Mouse (Mus musculus): ENCODE measurements around the gene Sorl1.
"Not testable (repeated sequence)": the region's sequence is repeated elsewhere in the genome, so short reads cannot be mapped to it uniquely, and the experiment has no call there.

Sorl1 gene

GRCm38 (mm10) chr9:42091561-42091960 is 32.5 kb downstream of the Sorl1 start:
- DNase-seq: no peak

- DNase-seq: no peak
These were observed 36.2 kb downstream of the Sorl1 start for GRCm38 (mm10) chr9:42087921-42088320.

- DNase-seq: no peak
These were observed 38.1 kb downstream of the Sorl1 start for GRCm38 (mm10) chr9:42085970-42086369.

DNA sequence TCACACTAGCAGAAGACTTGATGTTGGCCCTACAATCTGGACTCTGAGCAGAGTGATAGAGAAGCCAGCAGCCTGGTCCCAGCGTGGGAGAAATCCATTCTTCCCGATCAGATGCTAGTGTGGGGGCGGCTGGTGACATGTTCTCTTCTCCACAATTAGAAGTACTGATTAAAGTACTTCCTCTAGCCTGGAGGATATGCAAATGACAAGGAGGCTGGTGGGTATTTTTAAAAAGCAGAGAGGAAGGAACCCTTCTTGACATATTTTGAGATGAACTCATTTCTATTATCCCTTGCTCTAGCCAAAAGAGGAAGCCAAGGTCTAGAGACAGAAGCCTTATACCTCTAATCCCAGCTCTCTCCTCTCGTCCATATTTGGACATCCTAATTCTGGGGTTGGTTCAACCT is 40.4 kb downstream of the Sorl1 start:
- no peak for DNase-seq

DNA sequence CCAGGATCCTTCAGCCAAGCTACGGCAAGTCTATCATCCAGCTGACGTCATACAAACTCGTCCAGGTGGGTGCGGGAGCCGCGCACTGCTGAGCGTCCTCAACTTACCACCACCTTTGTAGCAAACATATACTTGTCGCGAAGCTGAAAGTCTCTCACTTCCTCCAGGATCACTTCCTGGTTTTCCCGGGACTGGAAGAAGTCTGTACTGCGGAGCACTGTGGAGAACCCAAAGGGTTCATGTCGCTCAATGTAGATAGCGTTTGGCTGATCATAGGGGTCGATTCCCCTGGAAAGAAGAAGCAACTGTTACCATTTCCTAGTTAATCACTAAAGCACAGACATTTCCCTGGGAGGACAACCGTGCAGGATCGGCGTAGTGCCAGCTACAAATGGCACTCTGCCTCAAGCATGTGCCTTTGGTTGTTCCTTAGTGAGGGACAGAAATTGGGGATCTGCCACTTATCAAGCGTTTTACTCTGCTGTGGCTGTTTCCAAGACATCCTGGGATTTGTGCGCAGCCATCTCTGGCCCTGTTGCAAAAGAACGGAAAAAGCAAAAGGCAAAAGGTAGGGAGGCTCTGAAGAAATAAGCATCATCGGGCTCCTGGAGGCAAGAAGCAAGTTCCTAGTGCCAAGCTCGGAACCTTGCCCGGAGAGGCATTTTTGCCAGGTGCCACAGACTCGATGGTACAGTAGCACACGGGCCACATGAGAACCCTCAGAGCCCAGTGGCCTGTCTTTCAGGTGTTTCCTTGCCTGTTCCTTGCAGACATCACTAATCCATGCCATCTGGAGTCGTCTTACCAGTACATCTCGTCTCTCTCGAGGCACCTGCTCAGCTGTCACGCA is 42.2 kb downstream of the Sorl1 start:
- DNase-seq: peak; percentile 81

- no peak for DNase-seq
These were observed 43.4 kb downstream of the Sorl1 start for GRCm38 (mm10) chr9:42080671-42081070.

GRCm38 (mm10) chr9:42077112-42077845 is 46.8 kb downstream of the Sorl1 start:
- no peak for DNase-seq

GRCm38 (mm10) chr9:42076256-42076849 is 47.7 kb downstream of the Sorl1 start:
- DNase-seq: no peak

- no peak for DNase-seq
These were observed 48.9 kb downstream of the Sorl1 start for GRCm38 (mm10) chr9:42075241-42075640.

- peak; percentile 62 for DNase-seq
These were observed 52.1 kb downstream of the Sorl1 start for GRCm38 (mm10) chr9:42072010-42072409.

DNA sequence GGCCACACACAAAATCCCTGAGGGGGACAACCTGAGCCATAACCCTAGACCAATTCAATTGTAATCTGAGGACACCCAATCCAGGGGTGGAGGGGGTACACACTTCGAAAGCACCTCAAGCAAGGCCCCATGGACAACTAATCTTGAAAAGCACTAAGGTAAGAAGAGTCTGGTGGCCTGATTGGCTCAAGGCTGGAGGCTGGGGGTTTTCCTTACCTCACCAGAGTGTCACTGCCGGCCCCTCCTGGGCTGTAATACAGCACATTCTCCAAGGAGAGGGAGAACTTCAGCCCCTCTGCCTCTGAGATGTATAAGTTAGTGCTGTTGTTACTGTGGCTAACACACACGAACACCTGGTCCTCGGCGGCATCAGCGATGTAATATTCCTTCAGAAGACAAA is 53.2 kb downstream of the Sorl1 start:
- DNase-seq: no peak

- no peak for DNase-seq
These were observed 54.6 kb downstream of the Sorl1 start for GRCm38 (mm10) chr9:42069471-42069870.

DNA sequence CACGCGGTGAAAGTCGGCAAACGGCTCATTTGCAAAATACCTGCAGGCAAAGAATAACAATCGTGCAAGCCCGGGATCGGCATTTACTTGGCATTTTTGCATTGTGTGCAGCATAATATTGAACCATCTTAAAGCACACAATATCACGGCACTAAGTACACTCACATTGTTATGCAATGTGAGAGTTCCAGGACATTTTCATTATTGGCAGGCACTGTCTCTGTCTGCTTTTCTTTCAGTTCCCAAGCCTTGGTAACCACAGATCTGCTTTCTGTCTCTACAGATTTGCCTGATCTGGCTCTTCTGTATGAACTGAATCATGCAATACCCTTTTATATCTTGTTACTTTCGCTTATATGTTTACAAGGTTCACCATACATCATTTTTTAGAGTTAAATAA is 56.1 kb downstream of the Sorl1 start:
- no peak for DNase-seq

- no peak for DNase-seq
These were observed 58.3 kb downstream of the Sorl1 start for GRCm38 (mm10) chr9:42065756-42066155.

- no peak for DNase-seq
These were observed 60.7 kb downstream of the Sorl1 start for GRCm38 (mm10) chr9:42063391-42063790.

GRCm38 (mm10) chr9:42062269-42062668 is 61.8 kb downstream of the Sorl1 start:
- no peak for DNase-seq

DNA sequence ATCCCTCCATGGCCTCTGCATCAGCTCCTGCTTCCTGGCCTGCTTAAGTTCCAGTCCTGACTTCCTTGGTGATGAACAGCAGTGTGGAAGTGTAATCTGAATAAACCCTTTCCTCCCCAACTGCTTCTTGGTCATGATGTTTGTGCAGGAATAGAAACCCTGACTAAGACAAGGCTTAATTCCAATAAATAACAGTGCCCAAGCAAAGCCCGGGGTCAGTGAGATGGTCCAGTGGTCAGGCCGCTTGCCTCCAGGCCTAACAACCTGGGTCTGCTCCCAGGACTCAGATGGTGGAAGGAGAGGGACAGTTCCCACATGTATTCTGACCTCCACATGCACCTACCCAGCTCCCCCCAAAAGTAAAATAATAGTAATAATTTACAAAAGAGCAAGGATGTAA is 65.1 kb downstream of the Sorl1 start:
- DNase-seq: not testable (repeated sequence)

DNA sequence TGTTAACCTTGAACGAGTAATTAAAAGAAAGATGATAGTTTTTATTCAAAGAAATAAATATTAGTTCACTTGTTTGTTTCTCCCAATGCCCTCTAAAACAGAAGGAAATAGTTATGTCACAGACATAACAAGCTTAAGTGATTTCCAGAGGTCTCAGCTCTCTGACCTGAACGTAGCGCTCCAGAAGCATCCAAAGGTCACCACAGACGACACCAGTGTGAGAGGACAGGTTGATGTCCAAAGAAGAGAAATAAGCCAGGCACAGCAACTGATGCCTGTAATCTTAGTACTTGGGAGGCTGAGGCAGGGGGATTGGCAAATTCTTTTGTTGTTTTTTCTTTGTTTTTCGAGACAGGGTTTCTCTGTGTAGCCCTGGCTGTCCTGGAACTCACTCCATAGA is 67.5 kb downstream of the Sorl1 start:
- DNase-seq: no peak

- peak; percentile 59 for DNase-seq
These were observed 68.7 kb downstream of the Sorl1 start for GRCm38 (mm10) chr9:42055378-42055777.

DNA sequence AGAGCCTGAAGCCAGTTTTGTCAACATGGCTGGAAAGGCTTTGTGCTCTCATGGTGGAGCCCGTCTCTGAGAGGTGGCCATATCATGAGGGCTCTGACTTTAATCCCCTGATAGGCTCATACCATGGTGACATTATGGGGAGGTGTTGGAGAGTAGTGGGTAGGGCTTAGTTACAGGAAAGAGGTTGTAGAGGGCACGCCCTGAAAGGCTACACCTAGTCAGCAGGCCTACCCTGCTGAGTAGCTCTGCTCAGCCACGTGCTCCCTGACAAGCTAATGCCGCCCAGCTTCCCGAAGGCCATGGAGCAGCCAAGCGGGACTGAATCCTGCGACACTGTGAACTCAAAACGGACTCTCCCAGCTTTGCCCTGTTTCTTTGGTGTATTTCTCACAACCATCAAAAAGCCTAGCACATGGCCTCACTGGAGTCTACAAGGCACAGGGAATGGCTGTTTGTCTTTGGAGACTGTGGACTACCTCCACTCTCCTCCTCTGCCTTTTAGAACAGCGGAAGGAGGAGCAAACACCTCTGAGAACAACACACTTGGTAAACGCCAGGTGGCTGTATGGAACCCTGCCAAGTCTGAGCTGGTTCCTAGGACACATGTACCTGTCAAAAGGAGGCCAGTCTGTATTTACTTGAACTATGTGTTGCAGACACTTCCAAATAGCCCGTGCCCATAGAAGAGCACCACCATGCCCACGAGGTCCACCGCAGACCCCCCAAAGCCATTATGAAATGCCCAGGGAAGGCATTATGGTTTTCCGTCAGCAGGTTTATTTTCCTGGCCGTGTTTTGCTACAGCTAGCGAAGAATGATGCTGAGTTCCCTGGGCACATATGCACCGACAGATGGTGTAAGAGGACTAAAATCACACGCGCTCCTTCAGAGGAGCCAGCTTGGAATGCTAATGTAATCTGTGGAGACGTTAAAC is 69.5 kb downstream of the Sorl1 start:
- peak; percentile 93 for DNase-seq

- no peak for DNase-seq
These were observed 70.4 kb downstream of the Sorl1 start for GRCm38 (mm10) chr9:42053591-42054190.

DNA sequence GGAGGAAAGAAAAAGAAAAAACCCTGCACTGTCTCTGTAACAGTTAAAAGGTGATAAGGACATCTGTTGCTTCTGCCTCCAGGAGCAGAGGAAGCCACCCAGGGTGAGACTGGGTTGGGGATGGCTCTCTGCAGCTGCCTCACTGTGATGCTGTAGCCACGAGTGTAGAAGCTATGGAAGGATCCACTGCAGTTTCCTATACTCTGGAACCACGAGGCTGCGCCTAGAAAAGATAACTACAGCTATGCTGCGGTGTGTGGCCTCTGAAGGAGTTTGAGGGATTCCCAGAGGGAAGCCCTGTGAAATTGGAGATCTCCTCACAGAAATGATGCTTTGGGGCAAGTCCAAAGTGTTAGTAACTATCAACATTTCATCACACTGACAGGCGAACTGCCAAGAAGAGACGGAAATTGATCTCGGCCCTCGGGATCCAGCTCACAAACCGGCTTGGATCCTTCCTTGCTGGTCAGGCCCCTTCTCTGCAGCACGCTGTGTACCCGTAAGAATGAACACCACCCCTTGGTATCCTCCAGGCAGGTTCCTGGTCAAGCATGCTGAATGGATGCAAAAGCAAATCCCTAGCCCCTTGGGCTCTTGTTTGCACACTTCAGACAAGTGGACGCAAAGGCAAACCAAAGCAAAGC is 71.3 kb downstream of the Sorl1 start:
- no peak for DNase-seq

Data from cerebellum, adult 11-12 months (tissue).